Comparison of ENCODE assay signal across 16 mouse cellular contexts in the genomic region with DNA sequence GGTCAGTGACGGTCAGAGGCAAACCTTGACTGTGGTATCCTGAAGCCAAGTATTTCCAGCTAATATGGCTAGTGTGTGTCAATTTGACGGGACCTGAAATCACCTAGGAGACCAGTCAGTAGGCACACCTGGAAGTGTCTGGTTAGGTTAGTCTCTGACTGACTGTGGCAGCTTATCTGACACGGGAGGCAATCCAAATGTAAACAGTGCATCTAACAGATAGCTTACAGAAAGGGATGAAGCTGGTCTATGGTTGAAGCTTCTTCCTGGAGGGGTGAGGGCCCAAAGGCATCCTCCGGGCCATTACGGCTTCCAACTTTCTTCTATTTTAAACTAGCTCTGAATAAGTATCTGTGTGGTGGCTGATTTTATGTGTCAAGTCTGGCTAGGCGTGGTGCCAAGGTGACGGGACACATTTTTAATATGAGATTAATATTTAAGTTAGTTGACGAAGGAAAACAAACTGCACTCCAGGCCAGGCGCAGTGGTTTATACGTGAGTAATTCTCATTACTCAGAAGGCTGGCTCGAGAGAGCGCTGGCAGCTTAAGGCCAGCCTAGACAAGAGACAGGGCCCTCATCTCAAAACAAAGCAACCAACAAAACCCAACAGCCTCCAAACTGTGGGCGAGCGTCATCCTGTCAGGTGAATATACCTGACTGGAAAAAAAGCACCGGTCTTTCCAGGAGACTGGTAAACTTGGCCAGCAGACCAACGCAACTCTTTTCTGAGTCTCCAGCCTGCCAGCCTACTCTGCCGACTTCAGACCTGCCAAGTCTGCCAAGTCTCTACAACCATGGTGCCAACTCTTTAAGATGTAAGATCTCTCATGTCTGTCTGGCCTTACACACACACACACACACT. TPM values are rescaled to one million over a fixed set of nuclear protein-coding genes. Genes with fewer than 3 reads are reported as not detected.
DNase-seq lines count a peak whose midpoint lies in the region; ATAC-seq and TF ChIP-seq lines count a peak whose summit lies in the region.
"Had no signal": no experiment of that assay in that cellular context is flagged by ENCODE, and none has a peak within 500 bp of the region (broad histone marks: within the 10 kb centered on the region; RNA-seq: fewer than 3 reads in every experiment).

No protein-coding gene starts in this region.

- H3K4me1 ChIP-seq in heart, embryonic 12.5 days (replicated peaks) = peaks cover 85% of the 10 kb centered on the region
- H3K4me1 ChIP-seq in MEL (ENCODE audit: control insufficient read depth in 1 of 2, insufficient read depth in 2 of 2, low read length in 2 of 2) = peaks cover 32 to 43% of the 10 kb centered on the region in 2 experiments
- H3K4me1 ChIP-seq in heart, embryonic 16.5 days (ENCODE audit: control insufficient read depth, insufficient read depth, low read length) = peaks cover 75% of the 10 kb centered on the region

- no peak overlapping the region for H3K4me3 ChIP-seq in heart, embryonic 12.5 days
- H3K4me3 ChIP-seq in MEL (ENCODE audit: control insufficient read depth in 1 of 2, insufficient read depth in 1 of 2, low read depth in 2 of 2, low read length in 2 of 2) = no peak overlapping the region
- no peak overlapping the region for H3K4me3 ChIP-seq in heart, embryonic 16.5 days (ENCODE audit: low read length)
- H3K4me3 ChIP-seq: neural tube, embryonic 13.5 days had no signal

- peak overlapping the region; percentile 87 for H3K27ac ChIP-seq in heart, embryonic 12.5 days (ENCODE audit: poor library complexity, severe bottlenecking)
- no peak overlapping the region for H3K27ac ChIP-seq in MEL (ENCODE audit: control insufficient read depth, low read depth, low read length)
- H3K27ac ChIP-seq in heart, embryonic 16.5 days (ENCODE audit: low read length) = peak overlapping the region; percentile 89
- H3K27ac ChIP-seq: neural tube, embryonic 13.5 days had no signal

- no peaks in the 10 kb centered on the region for H3K36me3 ChIP-seq in heart, embryonic 12.5 days
- peaks cover 0 to 39% of the 10 kb centered on the region in 2 experiments; a peak in 3 of 4 replicates for H3K36me3 ChIP-seq in MEL (ENCODE audit: control insufficient read depth in 1 of 2, insufficient read depth in 2 of 2, low read length in 2 of 2)
- no peaks in the 10 kb centered on the region for H3K36me3 ChIP-seq in heart, embryonic 16.5 days (ENCODE audit: control insufficient read depth, insufficient read depth)
- H3K36me3 ChIP-seq: neural tube, embryonic 13.5 days had no signal

- H3K79me2 ChIP-seq in MEL (ENCODE audit: control insufficient read depth, insufficient read depth, low read length, poor library complexity) = peaks cover 22% of the 10 kb centered on the region

- no peak overlapping the region for H3K9ac ChIP-seq in heart, embryonic 12.5 days
- no peak overlapping the region for H3K9ac ChIP-seq in MEL (ENCODE audit: control insufficient read depth, low read depth, low read length, poor library complexity, severe bottlenecking)
- no peak overlapping the region for H3K9ac ChIP-seq in heart, embryonic 16.5 days (ENCODE audit: low read length)
- H3K9ac ChIP-seq: neural tube, embryonic 13.5 days had no signal

- no peak for TF ChIP-seq CTCF in MEL (IDR thresholded peaks at IDR 0.05 in 2 of 3, conservative IDR thresholded peaks at IDR 0.05 in 1 of 3; ENCODE audit: control insufficient read depth in 1 of 3, insufficient read depth in 1 of 3, low read depth in 2 of 3, low read length in 3 of 3, poor library complexity in 1 of 3, severe bottlenecking in 1 of 3)

- H3K27me3 ChIP-seq in heart, embryonic 12.5 days (replicated peaks) = no peaks in the 10 kb centered on the region
- H3K27me3 ChIP-seq in MEL (ENCODE audit: control insufficient read depth in 1 of 2, insufficient read depth in 2 of 2, low read length in 2 of 2) = no peaks in the 10 kb centered on the region
- H3K27me3 ChIP-seq in heart, embryonic 16.5 days (ENCODE audit: control insufficient read depth, insufficient read depth, low read length) = no peaks in the 10 kb centered on the region
- H3K27me3 ChIP-seq: CH12.LX; neural tube, embryonic 13.5 days had no signal

- TF ChIP-seq RAD21 in MEL (IDR thresholded peaks at IDR 0.05; ENCODE audit: low read depth, low read length) = no peak

- ATAC-seq in heart, embryonic 12.5 days (ENCODE audit: insufficient number of reproducible peaks, low FRiP score) = no peak
- no peak for ATAC-seq in heart, embryonic 16.5 days (replicated peaks; ENCODE audit: extremely low read depth, insufficient read depth, low FRiP score)
- ATAC-seq: intestine, embryonic 16.5 days; midbrain, embryonic 16.5 days had no signal

- peak; percentile 38 to 44; a peak in 3 of 4 replicates for TF ChIP-seq EP300 in MEL (IDR thresholded peaks at IDR 0.05; ENCODE audit: low read depth in 1 of 2, low read length in 2 of 2)

- H3K4me2 ChIP-seq in heart, embryonic 12.5 days = peak overlapping the region; percentile 61; the same call in 1 of the 2 replicates
- H3K4me2 ChIP-seq in heart, embryonic 16.5 days (ENCODE audit: low read depth, low read length) = 0 out of 2 replicates have a peak overlapping the region, but pooled peaks have one; percentile 16
- H3K4me2 ChIP-seq: liver, embryonic 11.5 days had no signal

- DNase-seq in heart, adult 8-10 months (ENCODE audit: low spot score) = no peak
- DNase-seq in MEL (ENCODE audit: low read depth, low spot score) (peak; percentile 42), adipocyte (ENCODE audit: low spot score) (peak; percentile 23), MN1 (ENCODE audit: low spot score) (no peak)
- DNase-seq in adrenal gland, postnatal 14 days = no peak
- DNase-seq in left cerebral cortex, adult 18-20 months (ENCODE audit: low spot score in 2 of 2) = no peak
- DNase-seq: cerebellum, adult 2 months; lung, postnatal 4 days; thymus, adult 18-20 months had no signal

- no peaks in the 10 kb centered on the region for H3K9me3 ChIP-seq in heart, embryonic 12.5 days (replicated peaks)
- H3K9me3 ChIP-seq in MEL (replicated peaks; ENCODE audit: insufficient read depth, low read length) = no peaks in the 10 kb centered on the region
- no peaks in the 10 kb centered on the region for H3K9me3 ChIP-seq in heart, embryonic 16.5 days (replicated peaks; ENCODE audit: control insufficient read depth, low read length)
- H3K9me3 ChIP-seq: neural tube, embryonic 13.5 days had no signal

- 66% methylated on average over 17 of the region's 17 CpGs for WGBS in heart, embryonic 12.5 days
- WGBS in heart, embryonic 16.5 days = 45% methylated on average over 17 of the region's 17 CpGs

- no peak for TF ChIP-seq POLR2A in MEL (IDR thresholded peaks at IDR 0.05; ENCODE audit: control insufficient read depth in 1 of 2, insufficient read depth in 1 of 2, low read depth in 1 of 2, low read length in 2 of 2, poor library complexity in 1 of 2)

TF ChIP-seq in MEL, 35 proteins besides CTCF, POLR2A, EP300 and RAD21:
- no peak for TF ChIP-seq MYB (IDR thresholded peaks at IDR 0.05; ENCODE audit: low read depth, low read length)
- TF ChIP-seq ETS1 (IDR thresholded peaks at IDR 0.05; ENCODE audit: low read depth, low read length) = peak; percentile 23; the same call in 1 of the 2 replicates
- TF ChIP-seq ELF1 (IDR thresholded peaks at IDR 0.05; ENCODE audit: low read depth, low read length) = no peak
- no peak for TF ChIP-seq MAX (IDR thresholded peaks at IDR 0.05; ENCODE audit: low read length)
- TF ChIP-seq ZKSCAN1 (IDR thresholded peaks at IDR 0.05; ENCODE audit: low read depth, low read length) = no peak
- no peak for TF ChIP-seq NELFE (IDR thresholded peaks at IDR 0.05; ENCODE audit: low read depth, low read length)
- TF ChIP-seq POLR2AphosphoS2 (IDR thresholded peaks at IDR 0.05; ENCODE audit: low read length) = no peak
- TF ChIP-seq GATA1 (IDR thresholded peaks at IDR 0.05; ENCODE audit: low read depth, low read length) = peak; percentile 72
- no peak for TF ChIP-seq MAFK (IDR thresholded peaks at IDR 0.05; ENCODE audit: borderline replicate concordance, low read depth, low read length)
- TF ChIP-seq CHD2 (IDR thresholded peaks at IDR 0.05; ENCODE audit: low read length) = no peak
- TF ChIP-seq KAT2A (conservative IDR thresholded peaks at IDR 0.05; ENCODE audit: low read depth, low read length) = no peak
- TF ChIP-seq SIN3A (IDR thresholded peaks at IDR 0.05; ENCODE audit: low read length) = no peak
- no peak for TF ChIP-seq TBP (IDR thresholded peaks at IDR 0.05; ENCODE audit: low read depth, low read length)
- TF ChIP-seq TCF12 (IDR thresholded peaks at IDR 0.05; ENCODE audit: low read depth, low read length) = peak; percentile 54; the same call in 1 of the 2 replicates

RNA-seq across cellular contexts. Expression of gene Fryl, which starts 23.2 kb away (rescaled TPM):
- 38.7 and 40.2 TPM in 2 replicates for polyA plus RNA-seq in heart, embryonic 12.5 days (2016; fragmentation: Nextera tagmentation; extraction: Ambion mirVana)
- total RNA-seq in heart, adult 8-10 months (2022) = 10 to 100 TPM; 32.7 to 38.8 (median 35.1) TPM
- total RNA-seq in MEL (2012; rRNA removed) = 18.8 and 21.5 TPM in 2 replicates
- 100 to 1,000 TPM in 1 of 2 experiments, 10 to 100 TPM in 1; 39.7 to 188 TPM for polyA plus RNA-seq in MEL (2012; ENCODE audit: insufficient read depth in 1 of 2, insufficient read length in 2 of 2, low read depth in 1 of 2, low replicate concordance in 2 of 2, missing spikeins in 1 of 2)
- polyA plus RNA-seq in heart, embryonic 16.5 days (2015; fragmentation: Nextera tagmentation; extraction: Ambion mirVana) = 25.5 and 26.4 TPM in 2 replicates
- total RNA-seq in adrenal gland, postnatal 14 days (2021) = 43.0 and 55.1 TPM in 2 replicates
- total RNA-seq in left cerebral cortex, adult 18-20 months (2021) = 10 to 100 TPM; 54.2 to 57.5 TPM

RNA-seq across cellular contexts. Expression of gene Ociad1, which starts 59.3 kb away (rescaled TPM):
- polyA plus RNA-seq in heart, embryonic 12.5 days (2016; fragmentation: Nextera tagmentation; extraction: Ambion mirVana) = 212 and 230 TPM in 2 replicates
- total RNA-seq in heart, adult 8-10 months (2022) = 100 to 1,000 TPM; 233 to 264 (median 240) TPM
- 103 and 110 TPM in 2 replicates for total RNA-seq in MEL (2012; rRNA removed)
- polyA plus RNA-seq in MEL (2012; ENCODE audit: insufficient read depth in 1 of 2, insufficient read length in 2 of 2, low read depth in 1 of 2, low replicate concordance in 2 of 2, missing spikeins in 1 of 2) = 100 to 1,000 TPM in 1 of 2 experiments, not detected in 1; 221 TPM
- 283 and 317 TPM in 2 replicates for polyA plus RNA-seq in heart, embryonic 16.5 days (2015; fragmentation: Nextera tagmentation; extraction: Ambion mirVana)
- 226 and 236 TPM in 2 replicates for total RNA-seq in adrenal gland, postnatal 14 days (2021)
- total RNA-seq in left cerebral cortex, adult 18-20 months (2021) = 100 to 1,000 TPM; 465 to 497 TPM

Comparison
In these comparisons a context has a peak if more than half of its experiments do, and no peak if none do; other contexts are left out.
1. DNase-seq: peak in MEL (single experiment) and adipocyte (single experiment); none in heart, adult 8-10 months (single experiment), MN1 (single experiment), adrenal gland, postnatal 14 days (single experiment) and left cerebral cortex, adult 18-20 months (0 of 2).